Mouse (Mus musculus): ENCODE measurements around the gene Rufy2.

The Rufy2 gene

DNA sequence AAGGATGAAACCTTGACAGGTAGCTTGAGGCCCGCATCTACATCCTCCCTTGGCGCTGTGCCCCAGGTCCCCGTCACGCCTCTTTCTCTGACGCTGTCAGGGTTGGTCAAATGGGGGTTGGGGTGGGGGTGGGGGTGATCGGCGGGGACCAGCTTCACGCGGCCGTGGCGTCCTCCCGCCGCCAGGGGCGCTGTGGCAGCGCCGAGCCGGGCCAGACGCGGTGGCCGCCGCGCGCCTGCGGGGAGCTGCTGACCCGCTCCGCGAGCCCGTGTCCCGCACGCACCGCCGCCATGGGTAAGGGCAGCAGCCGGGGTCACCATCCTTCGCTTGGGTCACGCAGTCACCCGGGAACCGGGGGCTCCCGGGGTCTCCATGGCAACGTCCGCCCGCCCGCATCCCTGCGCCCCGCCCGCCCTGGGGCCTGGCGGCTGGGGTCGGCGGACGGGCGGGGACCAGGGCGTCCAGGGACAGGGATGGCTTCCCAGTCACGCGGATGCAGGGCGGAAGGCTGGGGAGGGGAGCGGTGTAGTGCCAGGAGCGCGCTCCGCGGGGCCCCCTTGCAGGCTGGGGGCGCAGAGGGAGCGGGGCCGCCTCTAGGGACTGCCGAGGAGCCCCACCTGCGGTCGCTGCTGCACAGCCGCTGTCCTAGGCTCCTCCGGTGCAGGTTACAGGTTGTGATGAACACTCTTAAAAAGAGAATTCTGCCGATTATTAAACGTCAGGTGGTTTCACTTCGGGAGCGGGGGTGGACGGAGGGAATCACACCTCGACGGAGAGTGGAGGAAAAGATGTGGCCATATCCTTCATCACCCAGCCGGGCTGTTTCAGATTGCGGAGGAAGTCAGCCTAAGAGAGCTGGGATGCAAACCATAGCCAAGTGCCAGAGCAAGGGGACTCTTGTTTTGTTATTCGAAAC is at the start of gene Rufy2:
Rufy2 (plus strand) TSS at position 185 of the 916 bp plus-strand sequence.
- DNase-seq (ENCODE audit: low read depth, low spot score): peak; percentile 88

DNA sequence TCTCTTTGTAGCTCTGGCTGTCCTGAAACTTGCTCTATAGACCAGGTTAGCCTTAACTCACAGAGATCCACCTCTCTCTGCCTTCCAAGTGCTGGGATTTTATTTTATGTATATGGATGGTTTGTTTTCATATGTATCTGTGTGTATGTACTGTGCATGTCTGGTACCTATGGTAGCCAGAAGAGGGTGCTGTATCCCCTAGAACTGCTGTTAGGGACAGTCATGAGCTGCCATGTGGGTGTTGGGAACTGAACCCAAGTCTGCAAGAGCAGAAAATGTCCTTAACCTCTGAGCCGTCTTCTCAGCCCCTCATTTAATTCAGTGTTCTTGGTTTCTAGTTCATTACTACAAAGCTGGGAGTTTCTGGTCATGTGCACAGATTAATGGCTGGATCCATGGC is 47.6 kb upstream of the Rufy2 start:
- peak; percentile 49 for DNase-seq (ENCODE audit: low read depth, low spot score)

- no peak for DNase-seq (ENCODE audit: low read depth, low spot score)
Observed at GRCm38 (mm10) chr10:62944975-62945580, 34.9 kb upstream of the Rufy2 start.

DNA sequence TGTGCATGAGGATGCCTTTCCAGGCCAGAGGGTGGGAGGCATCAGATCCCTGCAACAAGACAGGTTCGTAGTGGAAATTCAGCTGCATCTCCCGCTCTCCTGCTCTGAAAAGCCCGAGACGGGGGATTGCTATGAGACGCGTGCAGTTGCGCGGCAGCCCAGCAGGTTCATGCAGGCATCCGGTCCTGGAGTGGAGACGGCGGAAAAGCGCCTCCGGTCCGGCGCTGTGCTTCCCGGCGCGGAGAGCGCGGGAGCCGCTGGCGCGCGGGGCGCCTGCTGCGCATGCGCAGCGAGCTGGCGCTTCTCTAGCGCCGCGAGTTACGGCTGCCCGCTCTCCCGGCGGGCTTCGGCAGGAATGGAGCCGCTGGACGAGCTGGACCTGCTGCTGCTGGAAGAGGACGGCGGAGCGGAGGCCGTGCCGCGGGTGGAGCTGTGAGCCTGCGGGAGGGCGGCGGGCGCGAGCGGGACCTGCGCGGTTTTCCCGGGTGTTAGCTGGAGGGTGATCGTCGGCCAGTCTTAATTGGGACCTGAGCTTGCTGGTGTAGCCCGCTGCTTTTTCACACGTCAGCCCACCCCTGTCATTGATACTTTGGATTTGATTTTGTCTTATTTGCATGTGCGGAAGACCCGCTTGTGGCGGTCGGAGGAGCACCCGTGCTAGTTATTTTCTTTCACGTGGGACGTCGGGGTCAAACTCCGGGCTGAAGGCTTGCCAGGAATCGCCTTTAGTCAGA is 33.1 kb upstream of the Rufy2 start, which contains the start of gene Dna2:
Dna2 (plus strand) TSS at position 289 of the 734 bp plus-strand sequence.
- DNase-seq (ENCODE audit: low read depth, low spot score): peak; percentile 94

- DNase-seq (ENCODE audit: low read depth, low spot score): no peak
Observed at GRCm38 (mm10) chr10:62948551-62948950, 31.5 kb upstream of the Rufy2 start.

DNA sequence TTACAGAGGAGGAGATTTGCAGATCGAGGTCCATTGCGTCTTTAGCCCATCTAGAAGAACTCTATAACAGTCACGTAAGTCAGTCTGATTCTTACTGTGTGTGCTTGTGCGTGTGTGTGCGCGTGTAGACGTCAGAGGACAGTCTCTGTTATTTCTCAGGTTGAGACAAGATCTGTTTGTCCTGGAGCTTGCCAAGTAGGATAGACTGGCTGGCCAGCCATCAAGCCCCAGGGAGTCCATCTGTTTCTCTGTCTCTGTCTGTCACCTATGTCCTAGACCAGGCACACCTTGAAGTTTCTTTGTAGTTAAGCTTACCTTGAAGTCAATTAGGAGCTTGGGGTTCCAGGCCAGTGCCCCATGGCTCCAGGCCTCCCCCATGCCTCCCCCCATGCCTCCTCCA is 16.1 kb upstream of the Rufy2 start:
- no peak for DNase-seq (ENCODE audit: low read depth, low spot score)

- no peak for DNase-seq (ENCODE audit: low read depth, low spot score)
Observed at GRCm38 (mm10) chr10:62965796-62966195, 14.2 kb upstream of the Rufy2 start.

DNA sequence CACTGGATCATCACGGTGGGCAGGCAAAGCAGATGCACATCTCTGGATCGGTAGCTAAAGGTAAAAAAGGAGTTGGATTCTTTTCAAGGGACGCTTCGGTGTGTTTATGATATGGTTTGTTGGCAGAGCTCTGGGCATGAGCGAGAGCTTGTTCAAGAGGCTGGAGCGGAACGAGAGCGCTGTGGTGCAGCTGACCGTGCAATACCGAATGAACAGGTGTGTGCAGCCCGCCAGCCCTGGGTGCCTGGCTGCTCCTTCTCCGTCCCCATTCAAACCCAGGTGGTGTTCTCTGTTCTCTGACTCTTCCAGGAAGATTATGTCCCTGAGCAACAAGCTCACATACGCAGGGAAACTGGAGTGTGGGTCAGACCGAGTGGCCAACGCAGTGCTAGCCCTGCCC is 13.7 kb upstream of the Rufy2 start:
- DNase-seq (ENCODE audit: low read depth, low spot score): no peak

- DNase-seq (ENCODE audit: low read depth, low spot score): no peak
Observed at GRCm38 (mm10) chr10:62971821-62972220, 8.2 kb upstream of the Rufy2 start.

- DNase-seq (ENCODE audit: low read depth, low spot score): no peak
Observed at GRCm38 (mm10) chr10:62979667-62980038, 370 bp upstream of the Rufy2 start.

- no peak for DNase-seq (ENCODE audit: low read depth, low spot score)
Observed at GRCm38 (mm10) chr10:62984072-62984471, 4.0 kb downstream of the Rufy2 start.

GRCm38 (mm10) chr10:62984495-62984894 is 4.5 kb downstream of the Rufy2 start:
- DNase-seq (ENCODE audit: low read depth, low spot score): no peak

GRCm38 (mm10) chr10:62987341-62987740 is 7.3 kb downstream of the Rufy2 start:
- DNase-seq (ENCODE audit: low read depth, low spot score): peak; percentile 88

GRCm38 (mm10) chr10:62990636-62991035 is 10.6 kb downstream of the Rufy2 start:
- DNase-seq (ENCODE audit: low read depth, low spot score): peak; percentile 72

DNA sequence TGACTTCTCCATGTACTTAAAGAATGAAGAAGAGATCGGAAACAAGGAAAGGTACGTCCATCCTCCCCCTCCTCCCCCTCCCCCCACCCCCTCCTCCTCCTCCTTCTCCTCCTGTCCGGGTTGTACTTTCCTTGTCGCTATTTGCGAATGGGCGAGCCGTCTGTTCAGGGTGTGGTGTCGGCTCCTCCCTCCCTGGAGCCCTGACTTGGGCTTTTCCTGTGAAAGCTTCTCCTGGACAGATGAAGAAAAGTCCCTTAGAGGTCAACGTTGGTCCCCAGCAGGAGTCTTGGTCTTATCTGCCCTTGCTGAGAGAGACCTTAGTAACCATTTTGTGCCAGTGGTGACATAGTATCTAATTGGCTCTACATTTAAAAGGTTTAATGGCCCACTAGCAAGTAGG is 14.0 kb downstream of the Rufy2 start:
- DNase-seq (ENCODE audit: low read depth, low spot score): peak; percentile 70

DNA sequence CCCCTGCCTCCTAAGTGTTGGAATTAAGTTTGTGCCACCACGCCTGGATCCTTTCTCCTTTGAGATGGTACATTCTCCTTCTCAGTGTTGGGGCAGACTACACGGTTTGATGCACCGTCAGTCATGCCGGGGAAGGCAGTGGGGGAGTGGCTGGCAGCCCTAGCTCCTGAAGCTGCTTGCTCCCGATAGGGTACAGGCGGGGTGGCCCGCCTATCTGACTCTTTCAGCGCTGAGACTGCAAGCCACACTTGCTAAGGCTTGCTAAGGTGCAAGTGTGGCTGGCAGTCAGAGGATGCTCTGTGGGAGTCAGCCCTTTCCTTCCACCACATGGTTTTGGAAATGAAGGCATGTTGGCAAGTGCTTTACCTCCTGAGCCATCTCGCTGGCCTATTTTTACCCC is 20.6 kb downstream of the Rufy2 start:
- no peak for DNase-seq (ENCODE audit: low read depth, low spot score)

DNA sequence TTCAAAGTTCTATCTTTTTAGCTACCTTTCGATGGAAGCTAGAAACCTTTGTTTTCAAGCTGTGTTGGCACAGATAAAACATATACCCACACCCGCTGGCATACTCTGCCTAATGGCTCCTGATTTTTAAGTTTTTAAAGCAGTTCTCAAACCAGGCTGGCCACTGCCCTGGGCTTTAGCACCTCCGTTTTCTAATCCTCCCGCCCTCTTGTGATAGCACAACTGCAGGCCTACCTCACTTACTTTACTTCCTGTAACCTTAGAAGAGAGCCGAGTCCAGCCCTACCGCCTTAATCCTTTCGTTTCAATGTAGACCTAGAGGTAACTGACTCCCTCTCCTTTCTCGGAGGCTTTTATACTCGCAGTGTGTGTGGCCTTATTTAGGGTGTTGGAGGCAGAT is 23.2 kb downstream of the Rufy2 start:
- no peak for DNase-seq (ENCODE audit: low read depth, low spot score)

DNA sequence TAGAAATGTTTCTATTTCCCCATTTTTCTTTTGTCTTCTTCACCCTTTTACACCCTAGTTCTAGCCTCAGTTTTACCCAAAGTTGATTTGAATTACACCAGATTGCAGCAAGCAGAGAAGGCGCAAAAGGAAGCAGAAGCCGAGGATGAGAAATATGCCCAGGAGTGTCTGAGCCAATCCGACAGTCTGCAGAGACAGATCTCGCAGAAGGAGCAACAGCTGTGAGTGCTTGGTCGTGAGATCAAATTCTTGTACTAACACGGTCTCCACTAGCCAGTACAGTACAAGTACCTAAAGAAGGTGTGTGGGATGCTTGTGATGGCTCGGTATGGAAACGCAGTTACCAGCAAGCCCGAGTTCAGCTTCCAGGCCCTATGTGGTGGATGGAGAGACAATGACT is 24.5 kb downstream of the Rufy2 start:
- no peak for DNase-seq (ENCODE audit: low read depth, low spot score)

DNA sequence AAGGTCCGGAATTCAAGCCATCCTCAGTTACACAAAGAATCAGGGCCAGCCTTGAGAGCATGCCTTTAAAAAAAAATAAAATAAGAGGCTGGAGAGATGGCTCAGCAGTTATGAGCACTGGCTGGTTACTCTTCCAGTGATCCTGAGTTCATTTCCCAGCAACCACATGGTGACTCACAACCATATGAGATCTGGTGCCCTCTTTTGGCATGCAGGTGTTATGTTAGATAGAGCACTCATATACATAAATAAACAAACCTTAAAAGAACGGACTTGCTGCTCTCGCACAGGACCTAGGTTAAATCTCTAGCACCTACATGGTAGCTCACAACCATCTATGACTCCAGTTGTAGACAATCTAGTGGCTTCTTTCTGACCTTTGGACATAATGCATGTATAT is 28.2 kb downstream of the Rufy2 start:
- no peak for DNase-seq (ENCODE audit: low read depth, low spot score)

- no peak for DNase-seq (ENCODE audit: low read depth, low spot score)
Observed at GRCm38 (mm10) chr10:63010268-63010667, 30.2 kb downstream of the Rufy2 start.

GRCm38 (mm10) chr10:63011556-63011955 is 31.5 kb downstream of the Rufy2 start:
- DNase-seq (ENCODE audit: low read depth, low spot score): no peak

GRCm38 (mm10) chr10:63013476-63013875 is 33.5 kb downstream of the Rufy2 start:
- no peak for DNase-seq (ENCODE audit: low read depth, low spot score)

Measured in ZHBTc4 (cell line).